Mouse (Mus musculus) thymus, postnatal 10 days (tissue): ENCODE measurements around the gene Rex1bd.

Experiments used
- DNase-seq, 2 experiments: peaks; one replicate each; pipeline ENCODE4 v3.0.0; 2021; ENCODE audit warnings: low spot score in 2 of 2

Gene Rex1bd

GRCm38 (mm10) chr8:70502540-70502939, 4.0 kb downstream of the Rex1bd start:
- DNase-seq: no peak

DNA sequence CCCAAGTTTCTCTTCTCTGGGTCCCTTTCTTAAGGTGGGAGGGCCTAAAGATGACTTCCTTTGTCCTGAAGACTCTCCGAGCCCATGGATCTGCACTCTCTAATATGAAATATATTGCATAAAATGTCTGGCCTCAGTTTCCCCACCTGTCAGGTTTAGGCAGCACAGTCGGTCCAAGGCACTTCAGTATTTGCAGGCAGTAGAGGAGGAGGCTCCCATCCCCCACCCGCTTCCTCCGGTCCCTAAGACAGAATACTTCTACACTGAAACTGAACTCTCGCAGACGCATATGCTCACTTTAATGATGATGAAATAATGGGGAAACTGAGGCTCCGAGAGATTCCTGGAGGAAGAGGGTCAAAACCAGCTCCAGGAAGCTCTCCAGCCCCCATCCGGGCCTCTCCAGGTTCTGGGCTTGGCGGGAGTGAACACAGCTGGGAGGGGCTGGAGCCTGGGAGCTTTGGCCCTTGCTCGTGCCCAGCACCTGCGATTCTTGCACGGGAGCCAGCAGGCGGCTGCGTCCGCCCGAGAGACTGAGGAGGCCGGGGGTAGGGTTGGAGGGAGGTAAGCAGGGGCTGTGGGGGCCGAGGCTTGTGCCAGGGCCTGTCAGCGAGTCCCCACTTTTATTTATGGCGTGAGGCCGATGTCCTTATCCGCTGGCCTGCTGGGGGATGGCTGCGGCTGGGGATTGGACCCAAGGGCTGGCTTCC, 4.6 kb downstream of the Rex1bd start:
- DNase-seq: no peak

- peak in 1 of 2 experiments; percentile 48 for DNase-seq
These were observed 5.9 kb downstream of the Rex1bd start for GRCm38 (mm10) chr8:70500386-70501301.

- no peak for DNase-seq
These were observed 10.8 kb downstream of the Rex1bd start for GRCm38 (mm10) chr8:70495771-70496062.

DNA sequence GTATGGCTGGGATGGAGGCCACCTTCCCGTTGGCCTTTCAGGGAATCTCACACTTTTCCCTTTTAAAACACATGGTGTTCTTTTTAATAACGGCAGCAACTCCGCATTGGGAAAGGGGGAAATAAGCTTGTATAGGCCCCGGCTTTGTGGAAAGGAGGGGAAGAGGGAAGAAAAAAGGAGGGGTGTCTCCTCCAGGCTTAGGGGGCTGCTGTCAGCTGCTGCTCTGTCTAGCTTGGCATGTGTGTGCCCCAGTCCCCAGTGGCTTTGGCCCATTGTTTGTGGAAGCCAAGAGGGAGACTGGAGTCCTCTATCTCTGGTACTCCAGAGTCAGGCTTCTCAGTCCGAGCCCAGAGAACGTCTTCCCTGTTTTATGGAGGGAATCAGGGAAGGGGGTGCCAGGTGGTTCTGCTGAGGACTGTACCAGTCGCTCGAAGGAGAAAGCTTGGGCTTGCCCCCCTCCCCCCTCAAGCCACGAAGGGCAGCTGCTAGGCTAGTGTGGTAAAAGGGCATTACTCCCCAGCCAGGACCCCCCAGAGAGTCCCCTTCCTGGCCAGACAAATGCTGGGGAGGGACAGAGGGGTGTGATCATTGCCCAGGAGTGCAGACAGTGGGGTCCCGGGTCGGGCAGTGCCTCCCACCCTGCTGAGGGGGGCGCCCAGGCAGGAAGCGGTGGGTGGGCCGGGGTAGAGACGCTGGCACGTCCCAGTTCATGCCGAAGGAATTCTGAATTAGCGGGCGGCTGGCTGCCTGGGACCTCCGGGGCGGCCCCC, 11.4 kb downstream of the Rex1bd start:
- DNase-seq: no peak

- DNase-seq: no peak
These were observed 12.1 kb downstream of the Rex1bd start for GRCm38 (mm10) chr8:70494416-70494945.

GRCm38 (mm10) chr8:70493692-70494415, 12.7 kb downstream of the Rex1bd start:
- DNase-seq: no peak

DNA sequence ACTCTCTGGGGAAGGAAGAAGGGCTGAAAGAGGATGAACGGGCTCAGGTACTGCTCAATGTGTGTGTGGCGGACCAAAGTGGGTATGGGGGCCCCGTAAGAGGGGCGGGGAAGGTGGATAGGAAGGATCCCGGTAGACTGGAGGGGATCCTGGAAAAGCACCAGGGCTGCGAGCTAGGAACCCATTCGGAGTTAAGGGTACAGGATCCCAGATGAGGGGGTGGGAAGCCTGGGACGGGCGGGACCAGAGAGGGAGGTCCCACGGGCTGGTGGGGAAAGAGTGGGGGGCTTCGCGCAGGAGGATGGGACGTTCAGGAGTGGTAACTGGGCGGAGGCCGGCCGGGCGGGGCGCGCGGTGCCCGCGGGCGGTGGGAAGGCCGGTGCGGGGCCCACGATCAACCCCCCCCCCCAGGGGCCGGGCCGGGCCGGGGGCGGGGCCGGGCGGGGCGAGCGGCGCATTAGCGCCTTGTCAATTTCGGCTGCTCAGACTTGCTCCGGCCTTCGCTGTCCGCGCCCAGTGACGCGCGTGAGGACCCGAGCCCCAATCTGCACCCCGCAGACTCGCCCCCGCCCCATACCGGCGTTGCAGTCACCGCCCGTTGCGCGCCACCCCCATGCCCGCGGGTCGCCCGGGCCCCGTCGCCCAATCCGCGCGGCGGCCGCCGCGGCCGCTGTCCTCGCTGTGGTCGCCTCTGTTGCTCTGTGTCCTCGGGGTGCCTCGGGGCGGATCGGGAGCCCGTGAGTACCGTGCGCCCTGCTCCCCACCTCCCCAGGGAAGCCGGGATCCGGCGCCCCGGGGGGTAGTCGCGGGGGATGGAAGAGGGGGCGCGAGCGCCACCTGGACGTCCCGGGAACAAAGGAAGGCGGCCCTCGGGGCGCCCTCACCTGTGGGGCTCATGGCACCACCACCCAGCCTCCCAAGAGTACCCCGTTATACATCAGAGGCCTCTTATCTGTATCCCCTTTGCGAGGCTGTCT, 13.6 kb downstream of the Rex1bd start, which contains the start of gene Crlf1:
TSS of gene Crlf1 (plus strand) at position 495 of the 977 bp plus-strand sequence.
- DNase-seq: no peak

GRCm38 (mm10) chr8:70490880-70491495, 15.6 kb downstream of the Rex1bd start:
- no peak for DNase-seq

DNA sequence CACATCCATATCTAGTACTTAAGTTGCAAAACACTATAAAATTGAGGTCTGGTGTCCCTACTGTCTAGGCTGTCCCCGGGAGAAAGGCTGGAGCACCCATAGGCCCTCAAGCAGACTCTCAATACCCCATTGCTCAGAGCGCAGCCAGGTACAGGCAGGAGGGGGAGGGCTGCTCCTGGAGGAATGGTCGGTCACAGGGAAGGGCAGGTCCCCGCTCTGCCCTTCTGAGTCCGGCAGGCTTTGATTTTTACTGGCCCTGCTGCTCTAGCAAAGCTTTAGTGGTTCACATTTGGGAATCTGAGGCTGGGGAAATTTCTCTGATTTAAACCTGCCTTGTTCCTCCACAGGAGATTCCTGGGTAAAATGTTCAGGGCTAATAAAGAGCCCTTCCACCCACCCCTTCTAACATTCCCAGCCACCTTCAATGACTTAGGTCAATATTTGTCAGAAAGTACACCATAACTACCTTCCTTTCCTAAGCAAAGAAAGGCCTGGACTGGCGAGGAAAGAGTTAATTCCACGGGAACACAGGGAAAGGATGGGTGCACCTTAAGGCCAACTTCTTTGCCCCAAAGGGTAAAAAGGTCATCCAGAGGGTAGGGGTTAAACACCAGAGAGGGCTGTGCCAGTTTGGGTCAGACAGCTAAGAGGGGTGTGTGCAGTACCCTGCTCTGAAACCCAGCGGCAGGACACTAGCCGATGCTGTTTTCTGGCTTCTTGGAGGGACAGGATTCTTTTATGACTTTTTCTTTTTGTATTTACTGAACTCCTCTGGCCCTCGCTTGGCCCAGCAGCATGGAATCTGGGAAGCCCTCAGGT, 16.3 kb downstream of the Rex1bd start:
- DNase-seq: no peak

DNA sequence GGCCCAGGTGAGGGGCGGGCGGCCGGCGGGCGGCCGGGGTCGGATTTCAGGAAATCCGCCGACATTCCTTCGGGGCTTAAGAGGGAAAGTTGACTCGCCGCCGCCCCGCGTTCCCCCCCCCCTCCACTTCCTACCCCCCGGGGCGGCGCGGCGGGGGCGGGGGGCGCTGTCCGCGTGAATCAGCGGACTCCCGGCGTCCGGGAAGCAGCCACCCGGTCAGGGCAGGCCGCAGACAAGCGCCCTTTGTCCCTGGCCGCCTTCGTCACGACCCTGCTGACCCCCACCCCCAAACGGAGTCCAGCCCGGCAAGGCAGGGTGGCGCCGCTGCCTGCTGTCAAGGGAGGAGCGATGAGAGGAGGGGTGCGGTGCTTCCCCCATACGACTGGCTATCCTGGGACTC, 17.0 kb downstream of the Rex1bd start:
- DNase-seq: no peak

- DNase-seq: no peak
These were observed 17.6 kb downstream of the Rex1bd start for GRCm38 (mm10) chr8:70488931-70489470.

DNA sequence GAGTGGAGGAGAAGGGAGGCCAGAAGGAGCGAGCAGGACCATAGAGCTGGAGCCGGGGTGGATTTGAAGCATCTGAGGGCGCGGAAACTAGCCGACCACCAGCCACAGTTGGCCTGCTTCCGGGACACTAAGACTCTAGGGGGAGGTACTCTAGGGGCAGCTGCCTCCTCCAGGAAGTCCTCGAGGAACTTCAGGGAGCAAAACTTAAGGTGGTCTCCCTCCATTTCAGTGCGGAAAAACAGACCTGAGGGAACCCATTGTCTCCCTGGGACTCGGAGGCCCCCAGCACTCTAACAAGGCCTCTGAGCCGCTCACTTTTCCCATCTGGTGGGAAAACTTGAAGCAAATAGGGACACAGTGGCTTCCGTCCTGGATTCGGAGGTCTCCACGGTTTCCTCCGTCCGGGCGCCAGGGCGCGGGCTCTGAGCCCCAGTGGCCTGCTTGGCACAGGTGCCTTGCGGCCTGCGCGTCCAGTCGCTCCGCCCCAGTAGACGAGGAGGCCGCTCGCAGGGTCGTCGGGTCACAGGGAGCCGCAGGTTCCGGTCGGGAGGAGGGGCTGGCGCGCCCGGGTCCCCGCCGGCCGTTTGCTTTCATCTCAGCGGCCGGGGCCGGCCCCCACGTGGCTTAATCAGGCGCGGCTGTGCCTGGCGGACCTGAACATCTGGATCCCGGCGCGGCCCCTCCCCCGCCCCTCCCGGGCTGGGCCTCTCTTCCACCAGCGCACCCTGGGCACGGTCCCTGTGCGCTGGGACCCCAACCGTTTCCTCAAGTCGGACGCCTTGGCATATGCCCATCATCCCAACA, 18.4 kb downstream of the Rex1bd start:
- DNase-seq: no peak

DNA sequence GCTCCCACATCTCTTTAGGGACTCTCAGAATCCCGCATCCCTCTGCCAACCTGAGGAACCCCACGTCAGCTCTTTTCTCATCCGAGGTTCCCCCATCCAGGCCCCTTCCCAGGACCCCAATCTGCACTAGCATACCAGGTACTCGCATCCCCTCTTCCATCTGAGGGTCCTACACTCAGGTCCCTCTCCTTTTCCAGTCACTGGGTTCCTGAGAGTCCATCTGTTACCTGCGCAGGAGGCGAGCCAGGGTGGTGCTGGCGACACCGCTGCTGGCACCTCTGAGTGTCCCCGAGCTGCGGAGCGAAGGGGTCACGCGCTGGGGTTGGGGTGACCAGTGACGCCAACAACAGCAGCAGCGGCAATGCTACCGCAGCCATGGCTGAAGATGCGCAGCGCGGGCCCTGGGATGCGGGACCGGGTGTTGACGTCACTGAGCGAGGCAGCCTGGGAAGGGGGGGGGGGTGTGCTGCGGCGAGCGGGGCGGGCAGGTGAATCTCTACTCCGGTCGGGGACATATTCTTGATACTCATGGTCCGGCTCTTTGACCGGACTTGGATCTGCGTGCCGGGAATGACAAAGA, 19.5 kb downstream of the Rex1bd start, which contains the start of gene Tmem59l:
TSS of gene Tmem59l (minus strand) at position 418 of the 580 bp plus-strand sequence.
- DNase-seq: no peak

- no peak for DNase-seq
These were observed 20.3 kb downstream of the Rex1bd start for GRCm38 (mm10) chr8:70486191-70486681.

DNA sequence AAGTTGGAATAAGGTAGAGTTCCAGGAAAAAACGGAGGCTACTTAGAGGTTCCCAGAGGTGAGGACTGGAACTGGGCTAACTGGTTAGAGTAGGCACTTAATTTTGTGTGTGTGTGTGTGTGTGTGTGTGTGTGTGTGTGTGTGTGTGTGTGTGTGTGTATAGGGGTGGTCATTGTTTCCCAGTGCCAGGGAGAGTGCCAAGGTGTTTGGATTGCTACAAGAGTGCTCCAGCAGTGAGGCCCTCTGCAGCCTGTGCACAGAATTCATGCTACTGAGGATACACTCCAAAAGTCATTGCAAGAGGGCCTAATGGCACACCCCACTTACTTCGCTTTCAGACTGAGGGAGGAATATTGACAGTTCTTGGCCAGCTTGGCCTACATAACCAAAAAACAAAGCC, 23.6 kb downstream of the Rex1bd start:
- DNase-seq: no peak

DNA sequence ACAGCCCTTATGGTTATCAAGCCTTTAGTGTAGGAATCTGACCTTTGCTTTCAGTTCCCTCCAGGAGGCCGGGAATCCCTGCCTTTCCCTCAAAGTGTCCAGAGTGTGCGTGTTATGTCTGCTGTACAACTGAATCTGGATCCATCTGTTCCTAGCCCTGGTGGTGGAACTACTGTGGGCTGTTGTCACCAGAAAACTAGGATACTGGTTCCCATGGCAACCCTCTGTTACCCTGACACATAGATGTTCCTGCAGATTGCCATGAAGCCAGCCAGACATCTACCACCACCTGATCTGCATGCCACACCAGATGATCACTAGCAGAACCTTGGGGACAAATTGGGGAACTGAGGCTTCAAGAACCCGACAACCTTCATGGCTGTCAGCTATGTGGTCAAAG, 24.6 kb downstream of the Rex1bd start:
- DNase-seq: no peak
